Mouse (Mus musculus) activated CD4-positive, CD25-positive, alpha-beta regulatory T cell, adult 9 weeks (primary cell): ENCODE measurements around the gene Gm20379. TPM values are rescaled to one million over a fixed set of nuclear protein-coding genes. Genes with fewer than 3 reads are reported as not detected.

Experiments used
- polyA plus RNA-seq: library from polyadenylated mRNA; unstranded; fragments of 100-300 nt; shearing (Covaris generic); gene quantifications from one replicate; pipeline ENCODE4 v1.2.1, GENCODE M21; 2017

Gene Gm20379
- polyA plus RNA-seq = 1.2 TPM

GRCm38 (mm10) chr13:92305680-92306079 is at the start of gene Gm20379:
Gene Gm20379 (plus strand): TSS chr13:92305980.

DNA sequence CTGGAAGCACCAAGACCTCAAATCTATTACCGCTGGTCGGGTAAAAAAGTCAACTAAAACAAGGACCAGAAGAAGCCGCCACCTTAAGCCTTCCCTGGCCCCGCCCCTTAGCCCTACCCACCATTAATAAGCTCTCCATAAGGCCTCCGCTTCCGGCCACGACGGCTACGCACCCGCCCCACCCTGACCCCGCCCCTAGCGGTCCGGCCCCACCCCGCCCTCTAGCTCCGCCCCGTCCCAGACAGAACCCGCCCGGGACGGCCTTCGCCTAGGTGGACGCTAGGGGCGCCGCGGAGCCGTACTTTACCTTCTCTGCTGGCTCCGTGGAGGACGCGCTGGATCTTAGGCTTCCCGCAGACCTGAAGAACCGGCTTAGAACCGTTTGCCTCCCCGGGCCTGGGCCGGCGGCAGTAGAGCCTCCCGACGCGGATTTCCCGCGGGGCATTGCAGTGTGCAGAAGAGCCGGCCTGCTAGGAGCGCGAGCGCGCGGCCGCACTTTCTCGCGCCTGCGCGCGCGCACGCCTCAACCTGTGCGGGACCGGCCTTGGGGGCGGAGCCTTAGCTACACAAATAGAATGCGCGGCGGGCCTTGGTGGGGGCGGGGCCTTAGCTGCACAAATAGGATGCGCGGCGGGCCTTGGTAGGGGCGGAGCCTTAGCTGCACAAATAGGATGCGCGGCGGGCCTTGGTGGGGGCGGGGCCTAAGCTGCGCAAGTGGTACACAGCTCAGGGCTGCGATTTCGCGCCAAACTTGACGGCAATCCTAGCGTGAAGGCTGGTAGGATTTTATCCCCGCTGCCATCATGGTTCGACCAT is 48.9 kb downstream of the Gm20379 start, which contains the start of the genes Dhfr and Msh3:
Gene Dhfr, plus strand, starts transcription at position 271 of the 816 bp plus-strand sequence.
Gene Msh3, minus strand, starts transcription at position 548 of the 816 bp plus-strand sequence.

Other genes with a start within 250 kb of the Gm20379 start
- 3.6 TPM for gene Rasgrf2, start 174.3 kb upstream of the Gm20379 start, polyA plus RNA-seq
- gene Dhfr, start 48.7 kb downstream of the Gm20379 start, polyA plus RNA-seq = 3.7 TPM
- 41.3 TPM for gene Msh3, start 49.0 kb downstream of the Gm20379 start, polyA plus RNA-seq
- gene Ankrd34b, start 119.9 kb downstream of the Gm20379 start, polyA plus RNA-seq = not detected
- gene Fam151b, start 178.0 kb downstream of the Gm20379 start, polyA plus RNA-seq = 5.5 TPM
- gene Zfyve16, start 224.9 kb downstream of the Gm20379 start, polyA plus RNA-seq = 13.7 TPM